8 mouse cellular contexts compared by ENCODE assay signal in genomic region chr7:3331581-3332223, GRCm38 (mm10). TPM values are rescaled to one million over a fixed set of nuclear protein-coding genes. Genes with fewer than 3 reads are reported as not detected.
A peak's percentile ranks its signal among the peaks of the same experiment; 100 is the strongest.
DNase-seq lines count a peak whose midpoint lies in the region; ATAC-seq lines count a peak whose summit lies in the region.

No protein-coding gene starts in this region.

- ATAC-seq in forebrain, embryonic 11.5 days (replicated peaks; ENCODE audit: low FRiP score), result peak; percentile 95
- ATAC-seq in heart, embryonic 13.5 days (ENCODE audit: extremely low read depth, insufficient number of reproducible peaks, low FRiP score, low TSS enrichment), result peak; percentile 76; the same call in 1 of the 2 replicates
- peak; percentile 92 for ATAC-seq in neural tube, embryonic 14.5 days (ENCODE audit: low read depth)

- peak overlapping the region; percentile 83 for H3K9ac ChIP-seq in forebrain, embryonic 11.5 days (ENCODE audit: low read length)
- H3K9ac ChIP-seq in heart, embryonic 13.5 days, result peak overlapping the region; percentile 70
- H3K9ac ChIP-seq in neural tube, embryonic 14.5 days (replicated peaks; ENCODE audit: low read depth, low read length), result peak overlapping the region; percentile 43

- H3K27ac ChIP-seq in forebrain, embryonic 11.5 days (ENCODE audit: low read depth, low read length), result peak overlapping the region; percentile 84
- H3K27ac ChIP-seq in heart, embryonic 13.5 days (replicated peaks), result peak overlapping the region; percentile 26
- peak overlapping the region; percentile 84 for H3K27ac ChIP-seq in neural tube, embryonic 14.5 days (ENCODE audit: low read depth, low read length)

- H3K9me3 ChIP-seq in forebrain, embryonic 11.5 days (ENCODE audit: control insufficient read depth, low read length), result no peaks in the 10 kb centered on the region
- H3K9me3 ChIP-seq in heart, embryonic 13.5 days, result no peaks in the 10 kb centered on the region
- no peaks in the 10 kb centered on the region for H3K9me3 ChIP-seq in neural tube, embryonic 14.5 days (ENCODE audit: control insufficient read depth, low read length)

- H3K27me3 ChIP-seq in forebrain, embryonic 11.5 days (ENCODE audit: control insufficient read depth, insufficient read depth, low read length), result no peaks in the 10 kb centered on the region; the same call in 1 of the 2 replicates
- peaks cover 76% of the 10 kb centered on the region for H3K27me3 ChIP-seq in heart, embryonic 13.5 days (replicated peaks)
- no peaks in the 10 kb centered on the region for H3K27me3 ChIP-seq in neural tube, embryonic 14.5 days (ENCODE audit: control insufficient read depth, insufficient read depth, low read length)

- peak; percentile 4 for DNase-seq in urinary bladder, postnatal 25 days (ENCODE audit: low spot score)
- no peak for DNase-seq in urinary bladder, adult 2 months (ENCODE audit: low spot score)
- peak; percentile 95 for DNase-seq in forebrain, embryonic 11.5 days (ENCODE audit: low spot score)
- peak; percentile 88 for DNase-seq in kidney, postnatal 10 days
- DNase-seq in liver, result peak; percentile 62
- peak; percentile 12 for DNase-seq in thymus, postnatal 25 days

- peak overlapping the region; percentile 80 for H3K4me3 ChIP-seq in forebrain, embryonic 11.5 days (ENCODE audit: low read depth, low read length)
- H3K4me3 ChIP-seq in heart, embryonic 13.5 days, result peak overlapping the region; percentile 53
- peak overlapping the region; percentile 61 for H3K4me3 ChIP-seq in neural tube, embryonic 14.5 days (ENCODE audit: low read depth, low read length)

- H3K36me3 ChIP-seq in forebrain, embryonic 11.5 days (ENCODE audit: control insufficient read depth, insufficient read depth, low read length), result no peaks in the 10 kb centered on the region
- H3K36me3 ChIP-seq in heart, embryonic 13.5 days, result no peaks in the 10 kb centered on the region
- no peaks in the 10 kb centered on the region for H3K36me3 ChIP-seq in neural tube, embryonic 14.5 days (ENCODE audit: control insufficient read depth, insufficient read depth, low read length)

- peaks cover 6% of the 10 kb centered on the region; the same call in 1 of the 2 replicates for H3K4me1 ChIP-seq in forebrain, embryonic 11.5 days (replicated peaks; ENCODE audit: control insufficient read depth, insufficient read depth, low read length)
- H3K4me1 ChIP-seq in heart, embryonic 13.5 days, result peaks cover 18% of the 10 kb centered on the region
- H3K4me1 ChIP-seq in neural tube, embryonic 14.5 days (ENCODE audit: control insufficient read depth, insufficient read depth, low read length), result peaks cover 9% of the 10 kb centered on the region; the same call in 1 of the 2 replicates

- under 1% methylated on average over 27 of the region's 27 CpGs for WGBS in forebrain, embryonic 11.5 days
- under 1% methylated on average over 27 of the region's 27 CpGs for WGBS in heart, embryonic 13.5 days
- WGBS in neural tube, embryonic 14.5 days, result 1% methylated on average over 26 of the region's 27 CpGs

- peak overlapping the region; percentile 60 for H3K4me2 ChIP-seq in forebrain, embryonic 11.5 days (ENCODE audit: low read depth, low read length, severe bottlenecking)
- H3K4me2 ChIP-seq in heart, embryonic 13.5 days, result peak overlapping the region; percentile 71
- H3K4me2 ChIP-seq in neural tube, embryonic 14.5 days (ENCODE audit: low read depth, low read length), result peak overlapping the region; percentile 79

RNA-seq across cellular contexts. Expression of gene Cacng7, which starts 1.1 kb away (rescaled TPM):
- 11.8 and 21.5 TPM in 2 replicates for polyA plus RNA-seq in urinary bladder, adult 2 months (2012; rRNA removed)
- 4.9 and 5.6 TPM in 2 replicates for polyA plus RNA-seq in forebrain, embryonic 11.5 days (2014; fragmentation: Nextera tagmentation; extraction: Ambion mirVana)
- polyA plus RNA-seq in heart, embryonic 13.5 days (2015; fragmentation: Nextera tagmentation; extraction: Ambion mirVana), result 0.19 and 0.51 TPM in 2 replicates
- polyA plus RNA-seq in neural tube, embryonic 14.5 days (2014; fragmentation: Nextera tagmentation; extraction: Ambion mirVana), result 4.2 and 5.1 TPM in 2 replicates

RNA-seq across cellular contexts. Expression of gene Prkcg, which starts 42.7 kb away (rescaled TPM):
- 1.6 and 2.4 TPM in 2 replicates for polyA plus RNA-seq in urinary bladder, adult 2 months (2012; rRNA removed)
- polyA plus RNA-seq in forebrain, embryonic 11.5 days (2014; fragmentation: Nextera tagmentation; extraction: Ambion mirVana), result 0.99 and 1.0 TPM in 2 replicates
- 0.04 and 0.13 TPM in 2 replicates for polyA plus RNA-seq in heart, embryonic 13.5 days (2015; fragmentation: Nextera tagmentation; extraction: Ambion mirVana)
- polyA plus RNA-seq in neural tube, embryonic 14.5 days (2014; fragmentation: Nextera tagmentation; extraction: Ambion mirVana), result 0.88 and 1.5 TPM in 2 replicates

RNA-seq across cellular contexts. Expression of gene Myadm, which starts 42.8 kb away (rescaled TPM):
- 303 and 327 TPM in 2 replicates for polyA plus RNA-seq in urinary bladder, adult 2 months (2012; rRNA removed)
- 29.1 and 36.2 TPM in 2 replicates for polyA plus RNA-seq in forebrain, embryonic 11.5 days (2014; fragmentation: Nextera tagmentation; extraction: Ambion mirVana)
- polyA plus RNA-seq in heart, embryonic 13.5 days (2015; fragmentation: Nextera tagmentation; extraction: Ambion mirVana), result 159 and 162 TPM in 2 replicates
- polyA plus RNA-seq in neural tube, embryonic 14.5 days (2014; fragmentation: Nextera tagmentation; extraction: Ambion mirVana), result 39.2 and 52.5 TPM in 2 replicates

RNA-seq across cellular contexts. Expression of gene Cacng8, which starts 58.8 kb away (rescaled TPM):
- polyA plus RNA-seq in urinary bladder, adult 2 months (2012; rRNA removed), result 0.15 TPM in 1 of 2 replicates, not detected in the other
- 7.9 and 9.3 TPM in 2 replicates for polyA plus RNA-seq in forebrain, embryonic 11.5 days (2014; fragmentation: Nextera tagmentation; extraction: Ambion mirVana)
- 0.71 and 0.86 TPM in 2 replicates for polyA plus RNA-seq in heart, embryonic 13.5 days (2015; fragmentation: Nextera tagmentation; extraction: Ambion mirVana)
- 12.9 and 13.5 TPM in 2 replicates for polyA plus RNA-seq in neural tube, embryonic 14.5 days (2014; fragmentation: Nextera tagmentation; extraction: Ambion mirVana)

Comparison
In these comparisons a context has a peak if more than half of its experiments do, and no peak if none do; other contexts are left out.
1. H3K27ac ChIP-seq: peak in every context shown above with its lines; median percentile 84 in forebrain, embryonic 11.5 days; 84 in neural tube, embryonic 14.5 days; 26 in heart, embryonic 13.5 days.